Mouse (Mus musculus): Measurements from ENCODE around the gene Olfr71.

GRCm38 (mm10) chr4:43732171-43732570 lies 22.1 kb upstream of the Olfr71 start:
- TF ChIP-seq CTCF (IDR thresholded peaks at IDR 0.05; ENCODE audit: low read depth) (no peak), EP300 (IDR thresholded peaks at IDR 0.05; ENCODE audit: low read depth) (no peak)

Measured in heart, postnatal 0 days (tissue).